Mouse (Mus musculus): ENCODE measurements around the gene Chrnb1. TPM values are rescaled to one million over a fixed set of nuclear protein-coding genes. Genes with fewer than 3 reads are reported as not detected.

Gene Chrnb1
- total RNA-seq, 2 experiments from 2014 or later = 95.1 to 110 TPM

- DNase-seq (ENCODE audit: low spot score in 2 of 2) = no peak
Measured at GRCm38 (mm10) chr11:69777504-69778257, 18.1 kb downstream of the Chrnb1 start.

GRCm38 (mm10) chr11:69776488-69776887 is 19.3 kb downstream of the Chrnb1 start:
- DNase-seq (ENCODE audit: low spot score in 2 of 2) = no peak

GRCm38 (mm10) chr11:69775716-69776115 is 20.0 kb downstream of the Chrnb1 start:
- no peak for DNase-seq (ENCODE audit: low spot score in 2 of 2)

GRCm38 (mm10) chr11:69774961-69775360 is 20.8 kb downstream of the Chrnb1 start:
- DNase-seq (ENCODE audit: low spot score in 2 of 2) = no peak

DNA sequence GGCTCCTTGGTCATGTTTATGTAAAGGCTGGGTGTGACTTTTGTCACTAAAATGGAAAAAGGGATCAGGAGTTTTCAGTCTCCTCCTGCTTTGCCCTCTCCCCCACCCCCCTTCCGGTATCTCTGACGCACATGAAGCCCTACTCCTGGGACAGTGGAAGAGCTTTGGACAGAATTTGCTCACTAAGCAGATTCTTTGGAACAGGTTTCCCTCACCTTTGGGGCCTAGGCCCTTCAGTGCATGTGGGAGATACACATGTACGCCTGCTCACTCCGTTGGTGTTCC is 28.2 kb downstream of the Chrnb1 start:
- DNase-seq (ENCODE audit: low spot score in 2 of 2) = no peak

GRCm38 (mm10) chr11:69766872-69767624 is 28.7 kb downstream of the Chrnb1 start:
- no peak for DNase-seq (ENCODE audit: low spot score in 2 of 2)

- DNase-seq (ENCODE audit: low spot score in 2 of 2) = peak; percentile 62 to 71
Measured at GRCm38 (mm10) chr11:69766126-69766609, 29.6 kb downstream of the Chrnb1 start.

DNA sequence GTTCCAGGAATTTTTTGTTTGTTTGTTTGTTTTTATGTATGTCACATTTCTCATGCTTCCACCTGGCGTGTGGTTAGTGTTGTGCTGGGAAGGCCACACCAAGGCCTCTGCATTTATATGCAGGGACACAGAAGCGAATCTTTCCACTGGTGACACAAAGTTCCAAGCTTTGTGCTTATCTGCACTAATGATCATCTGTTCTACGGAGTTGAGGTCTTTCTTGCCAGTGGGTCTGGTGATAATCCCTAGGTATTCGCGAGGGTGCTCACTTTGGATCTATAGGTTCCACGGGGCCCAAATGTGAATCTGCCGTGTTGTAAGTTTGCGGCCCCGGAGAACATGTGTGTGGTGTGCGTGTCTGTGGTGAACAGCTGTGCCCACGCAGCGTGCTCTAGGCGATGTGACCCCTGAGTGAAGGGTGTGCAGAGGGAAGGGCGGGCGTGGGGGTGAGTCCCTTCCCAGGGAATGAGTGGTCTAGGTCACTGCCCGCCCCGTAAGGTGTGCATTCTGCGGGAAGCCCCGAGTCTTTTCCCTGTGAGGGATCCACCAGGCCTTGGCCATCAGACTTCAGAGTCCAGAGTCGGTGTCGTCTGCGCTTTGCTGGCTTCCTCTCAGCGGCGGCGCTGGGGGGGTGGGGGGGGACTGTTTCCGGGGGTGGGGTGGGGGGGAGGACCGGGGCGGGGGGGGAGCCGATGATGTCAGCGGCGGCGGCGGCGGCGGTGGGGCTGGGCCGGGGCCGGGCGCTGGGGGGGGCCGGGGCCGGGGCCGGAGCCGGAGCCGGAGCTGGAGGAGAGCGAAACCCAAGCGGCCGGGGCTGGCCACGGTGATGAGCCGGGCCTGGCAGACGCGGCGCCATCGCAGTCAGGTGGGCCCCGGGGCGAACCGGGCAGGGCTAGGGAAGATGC is 30.3 kb downstream of the Chrnb1 start, which contains the start of gene Zbtb4:
TSS of gene Zbtb4 (plus strand) at position 692 of the 905 bp plus-strand sequence.
- DNase-seq (ENCODE audit: low spot score in 2 of 2) = peak; percentile 38 to 47

GRCm38 (mm10) chr11:69763551-69763950 is 32.2 kb downstream of the Chrnb1 start:
- DNase-seq (ENCODE audit: low spot score in 2 of 2) = no peak

GRCm38 (mm10) chr11:69761868-69762267 is 33.9 kb downstream of the Chrnb1 start, which contains the start of gene Slc35g3:
Slc35g3 (minus strand) TSS chr11:69761968.
- DNase-seq (ENCODE audit: low spot score in 2 of 2) = no peak

GRCm38 (mm10) chr11:69760901-69761200 is 34.9 kb downstream of the Chrnb1 start:
- DNase-seq (ENCODE audit: low spot score in 2 of 2) = no peak

DNA sequence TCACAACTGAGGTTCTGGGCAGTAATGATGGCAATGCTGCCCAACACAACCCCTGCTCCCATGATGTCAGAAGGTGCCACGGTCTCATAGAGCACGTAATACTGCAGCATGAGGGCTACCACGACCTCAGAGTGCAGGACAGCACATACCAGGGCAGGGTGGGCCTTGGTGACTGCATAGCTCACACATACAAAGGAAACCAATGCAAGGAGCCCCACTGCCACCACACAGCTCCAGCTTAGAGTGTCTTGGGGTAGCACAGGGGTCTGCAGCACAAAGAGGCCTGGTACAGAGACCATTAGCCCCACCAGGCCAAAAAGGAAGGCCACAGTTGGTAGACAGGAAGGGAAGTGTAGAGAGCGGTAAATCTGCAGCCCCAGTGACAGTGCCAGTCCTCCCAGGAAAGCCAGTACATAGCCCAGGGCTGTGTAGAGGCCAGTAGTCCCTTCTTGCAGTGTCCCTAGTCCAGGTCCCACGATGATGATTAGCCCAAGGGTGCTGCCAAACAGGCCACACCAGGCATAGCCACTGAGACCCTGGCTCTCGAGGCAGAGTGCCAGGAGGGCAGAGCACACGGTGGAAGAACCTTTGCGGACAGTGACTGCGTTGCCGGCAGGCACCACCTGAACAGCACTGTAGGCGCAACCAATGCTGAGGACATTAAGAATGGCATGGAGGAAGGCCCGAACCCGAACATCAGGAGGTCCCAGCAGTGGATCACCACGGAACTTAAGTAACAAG is 35.4 kb downstream of the Chrnb1 start:
- DNase-seq (ENCODE audit: low spot score in 2 of 2) = no peak

DNA sequence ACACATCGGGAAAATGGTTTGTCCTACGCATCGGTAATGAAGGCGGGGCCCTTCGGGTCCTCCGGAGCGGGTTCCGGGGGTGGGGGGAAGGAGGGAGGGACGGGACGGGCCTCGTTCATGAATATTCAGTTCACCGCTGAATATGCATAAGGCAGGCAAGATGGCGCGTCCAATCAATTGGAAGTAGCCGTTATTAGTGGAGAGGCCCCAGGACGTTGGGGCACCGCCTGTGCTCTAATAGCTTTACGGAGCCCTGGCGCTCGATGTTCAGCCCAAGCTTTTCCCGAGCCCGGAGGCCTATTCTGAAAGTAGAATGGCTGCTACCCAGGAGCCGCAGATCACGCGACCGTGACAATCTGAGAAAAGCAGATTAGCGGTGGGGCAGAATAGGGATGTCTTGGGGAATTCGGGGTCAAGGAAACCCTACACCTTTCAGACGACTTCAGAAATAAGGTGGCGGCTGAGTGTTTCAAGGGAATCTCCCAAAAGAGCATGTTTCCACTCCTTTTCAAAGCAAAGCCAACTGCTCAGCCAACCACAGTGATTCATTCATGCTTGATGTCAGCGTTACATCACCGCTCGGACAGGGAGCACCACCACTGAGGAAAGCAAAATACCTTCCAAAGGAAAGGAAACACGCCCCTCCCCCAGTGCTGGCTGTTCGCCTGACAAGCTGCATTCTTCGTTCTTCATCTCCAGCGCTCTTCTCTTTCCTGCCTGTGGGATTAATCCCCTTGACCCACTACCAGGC is 36.6 kb downstream of the Chrnb1 start:
- peak; percentile 60 to 83 for DNase-seq (ENCODE audit: low spot score in 2 of 2)

- peak; percentile 95 to 97 for DNase-seq (ENCODE audit: low spot score in 2 of 2)
Measured at GRCm38 (mm10) chr11:69758478-69758970, 37.2 kb downstream of the Chrnb1 start, which contains the start of gene Polr2a. Polr2a (minus strand) TSS chr11:69758637.

- DNase-seq (ENCODE audit: low spot score in 2 of 2) = peak; percentile 98
Measured at GRCm38 (mm10) chr11:69758090-69758456, 37.7 kb downstream of the Chrnb1 start.

- no peak for DNase-seq (ENCODE audit: low spot score in 2 of 2)
Measured at GRCm38 (mm10) chr11:69757303-69758089, 38.2 kb downstream of the Chrnb1 start.

DNA sequence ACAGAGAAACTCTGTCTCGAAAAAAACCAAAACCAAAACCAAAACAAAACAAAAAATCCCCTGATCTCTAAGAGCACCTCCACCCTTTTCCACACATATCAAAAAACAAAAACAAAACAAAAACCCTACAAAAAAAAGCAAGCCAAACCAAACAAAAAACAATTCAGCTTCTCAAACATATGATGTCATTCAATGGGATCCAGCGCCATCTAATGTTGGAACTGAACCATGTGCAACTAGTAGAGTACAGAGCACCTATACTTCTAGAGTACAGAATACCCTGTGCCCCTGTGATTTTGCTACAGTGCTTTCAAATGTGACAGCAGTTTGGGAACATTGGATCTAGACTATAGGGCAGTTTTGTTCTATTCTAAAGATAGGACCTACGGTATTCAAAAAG is 41.0 kb downstream of the Chrnb1 start:
- peak in 1 of 2 experiments; percentile 37 for DNase-seq (ENCODE audit: low spot score in 2 of 2)

GRCm38 (mm10) chr11:69754233-69754632 is 41.5 kb downstream of the Chrnb1 start:
- DNase-seq (ENCODE audit: low spot score in 2 of 2) = no peak

DNA sequence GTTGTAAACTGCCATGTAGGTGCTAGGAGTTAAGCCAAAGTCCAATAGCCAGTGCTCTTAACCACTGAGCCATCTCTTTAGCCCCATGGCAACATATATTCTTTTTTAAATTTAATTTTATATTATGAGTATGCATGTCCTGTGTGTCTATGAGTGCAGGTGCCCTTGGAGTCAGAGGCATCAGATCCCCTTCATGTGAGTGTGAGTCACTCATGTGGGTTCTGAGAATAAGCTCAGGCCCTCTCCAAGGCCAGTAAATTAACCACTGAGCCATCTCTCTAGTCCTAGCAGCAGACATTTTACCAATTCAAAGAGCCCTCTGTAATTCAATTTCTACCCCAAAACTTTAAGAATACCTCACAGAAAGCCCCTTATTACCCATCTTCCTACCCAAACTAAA is 43.1 kb downstream of the Chrnb1 start:
- no peak for DNase-seq (ENCODE audit: low spot score in 2 of 2)
